Mouse (Mus musculus) thymus, adult 2 months (tissue): ENCODE results near the gene Slc47a2. TPM values are rescaled to one million over a fixed set of nuclear protein-coding genes. Genes with fewer than 3 reads are reported as not detected.

ENCODE experiments used
- DNase-seq: peaks from one replicate; pipeline ENCODE4 v3.0.0; 2021
- H3K27ac ChIP-seq: fragments of 200-500 bp; 2 replicates; pipeline ENCODE4 v1.5.1; 2012; ENCODE audit warnings: low read length, control low read depth; ENCODE audit not compliant: control insufficient read depth, insufficient read depth
- H3K27me3 ChIP-seq: fragments of 200-500 bp; 2 replicates; pipeline ENCODE4 v1.6.1; 2012; ENCODE audit warnings: mild to moderate bottlenecking, low read length, moderate library complexity, mixed read lengths; ENCODE audit not compliant: control insufficient read depth, insufficient read depth
- H3K36me3 ChIP-seq: fragments of 200-500 bp; 2 replicates; pipeline ENCODE4 v1.6.1; 2012; ENCODE audit warnings: mild to moderate bottlenecking, low read length, moderate library complexity; ENCODE audit not compliant: control insufficient read depth, insufficient read depth
- H3K4me1 ChIP-seq: fragments of 200-500 bp; replicated peaks from 2 replicates; pipeline ENCODE4 v1.6.1; 2012; ENCODE audit warnings: low read length; ENCODE audit not compliant: control insufficient read depth, insufficient read depth
- H3K4me3 ChIP-seq: fragments of 200-500 bp; 2 replicates; pipeline ENCODE4 v1.5.1; 2012; ENCODE audit warnings: mild to moderate bottlenecking, low read length, control low read depth, moderate library complexity; ENCODE audit not compliant: control insufficient read depth, insufficient read depth
- CTCF ChIP-seq: fragments of 200-500 bp; IDR thresholded peaks from 2 replicates; pipeline ENCODE4 v1.5.1; 2012; ENCODE audit warnings: mild to moderate bottlenecking, control low read depth, low read length, moderate library complexity, borderline replicate concordance; ENCODE audit not compliant: control insufficient read depth, poor library complexity, insufficient read depth; ENCODE audit errors: extremely low read depth
- POLR2A ChIP-seq: fragments of 200-500 bp; IDR thresholded peaks from 2 replicates; pipeline ENCODE4 v1.6.1; 2012; ENCODE audit warnings: mild to moderate bottlenecking, low read length, control low read depth, moderate library complexity; ENCODE audit not compliant: control insufficient read depth, poor library complexity, insufficient read depth; ENCODE audit errors: extremely low read depth
- WGBS: fragments of 180-500 bp; shearing (Covaris S2); methylation state at CpG from one replicate; pipeline ENCODE4 v1.1.7; 2018; 5-methylcytosine and 5-hydroxymethylcytosine counted together
- polyA plus RNA-seq: library from polyadenylated mRNA; depleted of rRNA; stranded (reverse); fragments of >200 nt; gene quantifications from 2 replicates; pipeline ENCODE4 v1.2.3, GENCODE M21; 2012

Gene Slc47a2
- polyA plus RNA-seq, 1 experiment, result 0.67 TPM

- 85% methylated on average over 8 of the region's 8 CpGs for WGBS
- Histone ChIP-seq H3K36me3 (no peaks in the 10 kb centered on the region), H3K27ac (no peak overlapping the region), H3K4me3 (no peak overlapping the region), H3K27me3 (no peaks in the 10 kb centered on the region), H3K4me1 (peaks cover 3% of the 10 kb centered on the region)
- DNase-seq, result no peak
- no peak for TF ChIP-seq POLR2A
- TF ChIP-seq CTCF, result no peak
These were observed 64.1 kb downstream of the Slc47a2 start for GRCm38 (mm10) chr11:61278445-61279077.

- Histone ChIP-seq H3K36me3 (no peaks in the 10 kb centered on the region), H3K4me1 (no peaks in the 10 kb centered on the region), H3K27me3 (no peaks in the 10 kb centered on the region), H3K4me3 (no peak overlapping the region), H3K27ac (no peak overlapping the region)
- DNase-seq, result no peak
- TF ChIP-seq CTCF (no peak), POLR2A (no peak)
- WGBS, result 78% methylated on average over 2 of the region's 2 CpGs
These were observed 64.7 kb downstream of the Slc47a2 start for GRCm38 (mm10) chr11:61277937-61278336.

- no peak for DNase-seq
- no peak overlapping the region for H3K4me3 ChIP-seq
- H3K27ac ChIP-seq, result no peak overlapping the region
- H3K4me1 ChIP-seq, result no peaks in the 10 kb centered on the region
- whole genome bisulfite sequencing, result 89% methylated on average over 3 of the region's 3 CpGs
- H3K36me3 ChIP-seq, result no peaks in the 10 kb centered on the region
- TF ChIP-seq POLR2A, result no peak
- TF ChIP-seq CTCF, result no peak
- no peaks in the 10 kb centered on the region for H3K27me3 ChIP-seq
These were observed 66.2 kb downstream of the Slc47a2 start for GRCm38 (mm10) chr11:61276482-61276881.

DNA sequence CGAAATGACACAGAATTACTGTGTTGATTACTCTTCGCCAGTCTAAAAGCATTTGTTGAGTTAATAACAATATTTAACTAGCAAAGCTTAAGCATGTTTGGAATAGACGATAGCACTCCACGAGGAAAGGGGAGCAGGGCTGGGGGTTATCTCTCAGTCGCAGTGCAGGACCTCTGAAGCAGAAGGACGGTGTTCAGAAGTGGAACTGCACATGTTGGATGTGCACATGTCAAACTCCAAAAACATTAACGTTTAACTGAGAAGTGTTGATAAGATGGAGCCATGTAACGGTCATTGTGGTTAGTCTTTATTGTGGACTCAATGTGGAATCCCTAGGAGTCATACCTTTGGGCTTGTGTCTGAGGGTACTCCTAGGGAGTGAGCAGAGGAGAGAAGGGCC, 67.6 kb downstream of the Slc47a2 start:
- WGBS, result 87% methylated on average over 8 of the region's 8 CpGs
- H3K4me3 ChIP-seq, result no peak overlapping the region
- H3K27me3 ChIP-seq, result no peaks in the 10 kb centered on the region
- TF ChIP-seq POLR2A (no peak), CTCF (no peak)
- no peaks in the 10 kb centered on the region for H3K36me3 ChIP-seq
- H3K4me1 ChIP-seq, result no peaks in the 10 kb centered on the region
- no peak for DNase-seq
- H3K27ac ChIP-seq, result no peak overlapping the region

DNA sequence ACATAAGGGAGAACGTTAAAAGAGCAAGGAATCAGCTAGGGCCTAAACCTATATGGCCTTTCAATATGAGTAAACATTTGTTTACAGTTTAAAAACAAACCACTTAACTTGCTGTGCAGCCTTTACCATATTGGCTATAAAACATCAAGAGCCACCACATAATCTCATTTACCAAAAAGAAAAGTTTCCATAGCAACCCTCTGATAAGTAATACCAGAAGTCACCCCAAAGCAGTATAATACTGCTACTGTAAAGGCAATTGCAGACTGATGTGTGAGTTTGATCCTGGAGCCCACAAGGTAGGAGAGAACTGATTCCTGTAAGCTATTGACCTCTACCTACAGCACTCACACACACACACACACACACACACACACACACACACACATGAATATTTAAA, 68.2 kb downstream of the Slc47a2 start:
- H3K36me3 ChIP-seq, result no peaks in the 10 kb centered on the region
- 97% methylated on average over 1 of the region's 1 CpGs for WGBS
- no peak for DNase-seq
- H3K27ac ChIP-seq, result no peak overlapping the region
- TF ChIP-seq POLR2A, result no peak
- no peaks in the 10 kb centered on the region for H3K4me1 ChIP-seq
- H3K27me3 ChIP-seq, result no peaks in the 10 kb centered on the region
- no peak overlapping the region for H3K4me3 ChIP-seq

DNA sequence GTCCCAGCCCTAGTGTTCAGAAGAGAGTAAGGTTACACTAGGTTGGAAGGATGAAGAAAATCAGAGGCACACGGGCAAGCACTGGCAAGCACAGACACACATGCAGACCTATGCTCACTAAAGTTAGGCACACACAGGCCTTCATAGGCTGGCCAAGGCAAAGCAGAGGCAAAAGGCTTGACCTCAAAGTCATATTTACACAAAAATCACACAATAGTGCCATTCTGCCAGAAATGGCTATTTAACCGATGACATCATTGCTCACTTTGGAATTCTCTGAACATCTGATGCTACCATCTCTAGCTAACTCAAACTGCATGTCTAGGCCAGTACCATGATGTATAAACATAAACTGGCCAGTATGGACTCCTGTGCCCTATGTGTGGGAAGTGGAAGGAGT, 68.7 kb downstream of the Slc47a2 start:
- Histone ChIP-seq H3K4me3 (no peak overlapping the region), H3K27ac (no peak overlapping the region), H3K27me3 (no peaks in the 10 kb centered on the region), H3K4me1 (no peaks in the 10 kb centered on the region), H3K36me3 (no peaks in the 10 kb centered on the region)
- no peak for DNase-seq
- WGBS, result 93% methylated on average over 2 of the region's 2 CpGs
- TF ChIP-seq POLR2A (no peak), CTCF (no peak)

DNA sequence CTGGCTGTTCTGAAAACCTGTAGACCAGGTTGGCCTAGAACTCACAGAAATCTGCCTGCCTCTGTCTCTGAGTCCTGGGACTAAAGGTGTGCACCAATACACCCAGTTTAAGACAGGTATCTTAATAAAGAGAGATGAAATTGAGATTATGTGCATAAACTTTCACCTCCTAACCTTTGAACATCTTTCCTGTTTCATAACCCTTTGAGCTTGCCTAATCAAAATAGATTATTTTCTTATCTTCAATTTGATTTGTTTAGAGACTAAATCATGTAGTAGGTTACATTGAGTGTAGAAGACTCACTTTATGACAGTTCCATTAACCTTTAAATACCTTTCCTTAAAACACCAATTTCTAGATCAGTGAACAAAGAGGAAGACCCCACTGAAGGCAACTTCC, 71.0 kb downstream of the Slc47a2 start:
- no peak for DNase-seq
- H3K4me1 ChIP-seq, result peaks cover 2% of the 10 kb centered on the region; the same call in 1 of the 2 replicates
- H3K36me3 ChIP-seq, result no peaks in the 10 kb centered on the region
- TF ChIP-seq CTCF (no peak), POLR2A (no peak)
- H3K27ac ChIP-seq, result no peak overlapping the region
- H3K4me3 ChIP-seq, result no peak overlapping the region
- no peaks in the 10 kb centered on the region for H3K27me3 ChIP-seq
